Mouse (Mus musculus): ENCODE data around the gene Zmiz1. TPM values are rescaled to one million over a fixed set of nuclear protein-coding genes. Genes with fewer than 3 reads are reported as not detected.

Gene Zmiz1
- total RNA-seq, 2 experiments from 2014 or later = 106 to 107 TPM

GRCm38 (mm10) chr14:25693888-25694568, 235.0 kb downstream of the Zmiz1 start, which contains the start of gene Ppif:
Ppif (plus strand) TSS chr14:25694154.
- intact Hi-C loops (cut with DNase I) = no loop called here
- H3K4me3 ChIP-seq = peak within 1 kb of the TSS; percentile 86
- DNase-seq (ENCODE audit: extremely low spot score in 1 of 2, low spot score in 2 of 2) = peak; percentile 95 to 99
- H3K27ac ChIP-seq = peak within 1 kb of the TSS; percentile 90
- TF ChIP-seq CTCF (IDR thresholded peaks at IDR 0.05) = peak; percentile 96

- intact Hi-C loops (cut with DNase I) = no loop called here
Observed at GRCm38 (mm10) chr14:25694569-25694897, 235.5 kb downstream of the Zmiz1 start.

GRCm38 (mm10) chr14:25695059-25695458, 236.1 kb downstream of the Zmiz1 start:
- Histone ChIP-seq H3K27ac (no peak overlapping the region), H3K4me3 (peak overlapping the region; percentile 86)
- no peak for DNase-seq (ENCODE audit: extremely low spot score in 1 of 2, low spot score in 2 of 2)
- TF ChIP-seq CTCF (IDR thresholded peaks at IDR 0.05) = no peak
- intact Hi-C loops (cut with DNase I) = no loop called here

More at GRCm38 (mm10) chr14:25694569-25694897, 235.5 kb downstream of the Zmiz1 start:
- Histone ChIP-seq H3K4me3 (peak overlapping the region; percentile 86), H3K27ac (peak overlapping the region; percentile 90)
- no peak for TF ChIP-seq CTCF (IDR thresholded peaks at IDR 0.05)
- DNase-seq (ENCODE audit: extremely low spot score in 1 of 2, low spot score in 2 of 2) = no peak

GRCm38 (mm10) chr14:25696356-25696755, 237.4 kb downstream of the Zmiz1 start:
- no peak overlapping the region for H3K27ac ChIP-seq
- intact Hi-C loops (cut with DNase I) = no loop called here
- no peak for TF ChIP-seq CTCF (IDR thresholded peaks at IDR 0.05)

GRCm38 (mm10) chr14:25701986-25702385, 243.0 kb downstream of the Zmiz1 start:
- no peak for DNase-seq (ENCODE audit: extremely low spot score in 1 of 2, low spot score in 2 of 2)
- Histone ChIP-seq H3K4me3 (no peak overlapping the region), H3K27ac (no peak overlapping the region)
- intact Hi-C loops (cut with DNase I) = loop anchor here (5.0 kb wide), 1 partner anchor 1200 kb away; no protein-coding TSS in a partner anchor
- peak; percentile 83 for TF ChIP-seq CTCF (IDR thresholded peaks at IDR 0.05)

More at GRCm38 (mm10) chr14:25696356-25696755, 237.4 kb downstream of the Zmiz1 start:
- no peak overlapping the region for H3K4me3 ChIP-seq
- no peak for DNase-seq (ENCODE audit: extremely low spot score in 1 of 2, low spot score in 2 of 2)

- no peak overlapping the region for H3K27ac ChIP-seq
- peak; percentile 47 to 57 for DNase-seq (ENCODE audit: extremely low spot score in 1 of 2, low spot score in 2 of 2)
- intact Hi-C loops (cut with DNase I) = no loop called here
Observed at GRCm38 (mm10) chr14:25707691-25708181, 248.8 kb downstream of the Zmiz1 start.

GRCm38 (mm10) chr14:25708451-25708850, 249.5 kb downstream of the Zmiz1 start:
- Histone ChIP-seq H3K27ac (no peak overlapping the region), H3K4me3 (no peak overlapping the region)
- no peak for TF ChIP-seq CTCF (IDR thresholded peaks at IDR 0.05)
- intact Hi-C loops (cut with DNase I) = no loop called here
- DNase-seq (ENCODE audit: extremely low spot score in 1 of 2, low spot score in 2 of 2) = no peak

More at GRCm38 (mm10) chr14:25707691-25708181, 248.8 kb downstream of the Zmiz1 start:
- H3K4me3 ChIP-seq = no peak overlapping the region
- TF ChIP-seq CTCF (IDR thresholded peaks at IDR 0.05) = peak; percentile 77

GRCm38 (mm10) chr14:25708917-25709316, 249.9 kb downstream of the Zmiz1 start:
- Histone ChIP-seq H3K4me3 (no peak overlapping the region), H3K27ac (no peak overlapping the region)
- no peak for DNase-seq (ENCODE audit: extremely low spot score in 1 of 2, low spot score in 2 of 2)
- intact Hi-C loops (cut with DNase I) = no loop called here
- no peak for TF ChIP-seq CTCF (IDR thresholded peaks at IDR 0.05)

GRCm38 (mm10) chr14:25710073-25710472, 251.1 kb downstream of the Zmiz1 start:
- no peak for DNase-seq (ENCODE audit: extremely low spot score in 1 of 2, low spot score in 2 of 2)
- no peak for TF ChIP-seq CTCF (IDR thresholded peaks at IDR 0.05)
- H3K27ac ChIP-seq = no peak overlapping the region
- no peak overlapping the region for H3K4me3 ChIP-seq
- intact Hi-C loops (cut with DNase I) = no loop called here

GRCm38 (mm10) chr14:25710681-25711080, 251.7 kb downstream of the Zmiz1 start:
- Histone ChIP-seq H3K27ac (no peak overlapping the region), H3K4me3 (no peak overlapping the region)
- no peak for DNase-seq (ENCODE audit: extremely low spot score in 1 of 2, low spot score in 2 of 2)
- TF ChIP-seq CTCF (IDR thresholded peaks at IDR 0.05) = no peak
- intact Hi-C loops (cut with DNase I) = no loop called here

GRCm38 (mm10) chr14:25711177-25711576, 252.2 kb downstream of the Zmiz1 start:
- no peak for TF ChIP-seq CTCF (IDR thresholded peaks at IDR 0.05)
- Histone ChIP-seq H3K4me3 (no peak overlapping the region), H3K27ac (no peak overlapping the region)
- intact Hi-C loops (cut with DNase I) = no loop called here
- no peak for DNase-seq (ENCODE audit: extremely low spot score in 1 of 2, low spot score in 2 of 2)

- intact Hi-C loops (cut with DNase I) = loop anchor here (2.0 kb wide), 1 partner anchor 89 kb away; no protein-coding TSS in a partner anchor
- TF ChIP-seq CTCF (IDR thresholded peaks at IDR 0.05) = no peak
- H3K27ac ChIP-seq = no peak overlapping the region
- no peak overlapping the region for H3K4me3 ChIP-seq
- DNase-seq (ENCODE audit: extremely low spot score in 1 of 2, low spot score in 2 of 2) = no peak
Observed at GRCm38 (mm10) chr14:25711602-25712001, 252.6 kb downstream of the Zmiz1 start.

Measured in left cerebral cortex, adult 2 months (tissue).